Mouse (Mus musculus): Measurements from ENCODE around the gene Hydin. TPM values are rescaled to one million over a fixed set of nuclear protein-coding genes. Genes with fewer than 3 reads are reported as not detected.
"Not testable (repeated sequence)": the region's sequence is repeated elsewhere in the genome, so short reads cannot be mapped to it uniquely, and the experiment has no call there.

Hydin gene
- total and polyA plus RNA-seq, 3 experiments, result 0.05 TPM; not detected in 2

DNA sequence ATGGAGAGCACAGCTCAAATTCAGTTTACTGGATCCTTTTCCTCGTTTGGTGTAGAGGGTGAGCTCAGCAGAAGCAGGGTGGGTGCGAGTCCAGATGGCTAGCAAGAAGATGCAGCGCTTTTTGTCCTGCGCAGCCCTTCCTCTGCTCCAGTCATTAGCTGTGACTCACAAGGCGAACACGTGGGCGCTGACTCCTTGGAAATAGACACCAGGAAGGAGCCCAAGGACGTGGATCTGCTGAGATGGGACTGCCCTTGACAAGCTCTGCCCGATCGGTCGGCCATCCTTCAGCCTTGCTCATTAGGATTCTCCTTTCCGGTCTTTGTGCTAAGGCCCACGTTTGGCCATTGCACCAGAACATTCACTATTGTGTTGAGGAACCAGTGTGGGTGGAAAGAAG lies 106.1 kb downstream of the Hydin start:
- H3K9me3 ChIP-seq (replicated peaks), result peaks cover 60% of the 10 kb centered on the region
- TF ChIP-seq POLR2AphosphoS5 (IDR thresholded peaks at IDR 0.05; ENCODE audit: insufficient replicate concordance, low read depth, low read length), result no peak
- no peak for TF ChIP-seq GATA1 (IDR thresholded peaks at IDR 0.05; ENCODE audit: borderline replicate concordance, low read length)
- no peak for TF ChIP-seq TAL1 (conservative IDR thresholded peaks at IDR 0.05; ENCODE audit: low read depth, low read length)
- no peak for TF ChIP-seq CTCF (IDR thresholded peaks at IDR 0.05; ENCODE audit: low read depth, low read length)
- no peak for TF ChIP-seq GATA2 (IDR thresholded peaks at IDR 0.05; ENCODE audit: borderline replicate concordance, low read depth, low read length)
- H3K4me1 ChIP-seq (ENCODE audit: insufficient read depth, low read depth, low read length), result no peaks in the 10 kb centered on the region
- no peaks in the 10 kb centered on the region for H3K36me3 ChIP-seq (replicated peaks)
- no peak for ATAC-seq (ENCODE audit: extremely low read depth, insufficient number of reproducible peaks, low FRiP score, poor library complexity, severe bottlenecking)
- H3K4me3 ChIP-seq (ENCODE audit: low read depth, low read length), result no peak overlapping the region
- DNase-seq (ENCODE audit: low spot score), result no peak
- no peaks in the 10 kb centered on the region for H3K27me3 ChIP-seq (ENCODE audit: insufficient read depth, low read length)

DNA sequence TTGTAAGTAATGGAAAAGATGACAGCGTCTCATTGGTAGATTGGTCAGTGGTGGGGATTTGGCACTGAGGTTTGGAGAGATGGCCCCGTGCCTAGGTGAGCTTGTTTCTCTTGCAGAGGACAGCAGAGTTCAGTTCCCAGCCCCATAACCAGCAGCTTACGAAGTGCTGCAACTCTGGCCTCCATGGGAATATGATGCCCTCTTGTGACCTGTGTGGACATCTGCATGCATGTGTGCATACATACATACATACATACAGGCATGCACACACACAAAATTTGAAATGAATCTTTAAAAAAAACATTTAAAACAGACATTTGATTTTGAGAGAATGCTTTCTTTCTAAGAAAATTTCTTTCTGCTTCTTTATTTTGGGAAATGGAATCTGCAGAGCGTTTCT lies 106.9 kb downstream of the Hydin start:
- H3K9me3 ChIP-seq (replicated peaks), result peaks cover 57% of the 10 kb centered on the region
- no peak overlapping the region for H3K4me3 ChIP-seq (ENCODE audit: low read depth, low read length)
- ATAC-seq (ENCODE audit: extremely low read depth, insufficient number of reproducible peaks, low FRiP score, poor library complexity, severe bottlenecking) (no peak), DNase-seq (ENCODE audit: low spot score) (no peak)
- no peaks in the 10 kb centered on the region for H3K4me1 ChIP-seq (ENCODE audit: insufficient read depth, low read depth, low read length)
- H3K27me3 ChIP-seq (ENCODE audit: insufficient read depth, low read length), result no peaks in the 10 kb centered on the region
- no peaks in the 10 kb centered on the region for H3K36me3 ChIP-seq (replicated peaks)
- TF ChIP-seq POLR2AphosphoS5 (IDR thresholded peaks at IDR 0.05; ENCODE audit: insufficient replicate concordance, low read depth, low read length) (no peak), GATA1 (IDR thresholded peaks at IDR 0.05; ENCODE audit: borderline replicate concordance, low read length) (no peak), CTCF (IDR thresholded peaks at IDR 0.05; ENCODE audit: low read depth, low read length) (no peak), TAL1 (conservative IDR thresholded peaks at IDR 0.05; ENCODE audit: low read depth, low read length) (no peak), GATA2 (IDR thresholded peaks at IDR 0.05; ENCODE audit: borderline replicate concordance, low read depth, low read length) (no peak)

DNA sequence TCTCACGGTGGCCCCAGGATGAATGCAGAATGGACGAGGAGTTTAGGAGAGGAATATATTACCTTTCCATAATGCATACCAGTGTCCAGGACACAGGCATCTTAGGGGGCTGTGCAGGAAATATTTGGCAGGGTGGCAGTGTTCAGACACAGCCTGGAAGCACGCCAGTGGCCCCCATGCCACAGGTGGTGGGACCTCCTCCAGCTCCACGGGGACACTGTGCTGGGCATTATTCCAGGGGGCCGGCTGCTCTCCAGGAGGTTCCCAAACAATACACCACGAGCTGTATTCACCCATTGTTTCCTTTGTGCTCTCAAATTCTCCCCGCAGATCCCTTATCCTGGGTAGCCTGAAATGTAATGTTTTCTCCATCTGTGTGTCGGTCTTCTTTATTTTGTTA lies 116.0 kb downstream of the Hydin start:
- ATAC-seq (ENCODE audit: extremely low read depth, insufficient number of reproducible peaks, low FRiP score, poor library complexity, severe bottlenecking) (no peak), DNase-seq (ENCODE audit: low spot score) (no peak)
- Histone ChIP-seq H3K36me3 (replicated peaks) (no peaks in the 10 kb centered on the region), H3K27me3 (ENCODE audit: insufficient read depth, low read length) (no peaks in the 10 kb centered on the region), H3K9me3 (replicated peaks) (peaks cover 44% of the 10 kb centered on the region), H3K4me3 (ENCODE audit: low read depth, low read length) (no peak overlapping the region), H3K4me1 (ENCODE audit: insufficient read depth, low read depth, low read length) (no peaks in the 10 kb centered on the region)
- TF ChIP-seq GATA2 (IDR thresholded peaks at IDR 0.05; ENCODE audit: borderline replicate concordance, low read depth, low read length), result no peak
- TF ChIP-seq POLR2AphosphoS5 (IDR thresholded peaks at IDR 0.05; ENCODE audit: insufficient replicate concordance, low read depth, low read length), result no peak
- TF ChIP-seq CTCF (IDR thresholded peaks at IDR 0.05; ENCODE audit: low read depth, low read length), result no peak
- TF ChIP-seq GATA1 (IDR thresholded peaks at IDR 0.05; ENCODE audit: borderline replicate concordance, low read length), result no peak
- TF ChIP-seq TAL1 (conservative IDR thresholded peaks at IDR 0.05; ENCODE audit: low read depth, low read length), result no peak

DNA sequence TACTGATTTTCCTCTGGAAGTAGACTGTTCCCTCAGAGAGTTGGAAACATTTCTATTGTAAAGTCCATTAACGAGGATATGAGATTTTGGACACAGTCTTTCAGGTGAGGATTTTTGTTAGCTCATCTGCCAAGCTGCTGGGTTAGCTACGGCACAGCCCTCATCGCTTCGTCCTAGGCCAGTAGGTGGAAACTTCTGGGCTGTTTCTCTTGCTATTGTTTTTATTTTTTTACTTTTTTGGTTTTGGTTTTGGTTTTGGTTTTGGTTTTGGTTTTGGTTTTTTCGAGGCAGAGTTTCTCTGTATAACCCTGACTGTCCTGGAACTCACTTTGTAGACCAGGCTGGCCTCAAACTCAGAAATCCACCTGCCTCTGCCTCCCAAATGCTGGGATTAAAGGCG lies 117.9 kb downstream of the Hydin start:
- not testable (repeated sequence) for H3K27me3 ChIP-seq (ENCODE audit: insufficient read depth, low read length); DNase-seq (ENCODE audit: low spot score); ATAC-seq (ENCODE audit: extremely low read depth, insufficient number of reproducible peaks, low FRiP score, poor library complexity, severe bottlenecking); H3K36me3 ChIP-seq (replicated peaks); H3K4me1 ChIP-seq (ENCODE audit: insufficient read depth, low read depth, low read length); H3K4me3 ChIP-seq (ENCODE audit: low read depth, low read length)
- peaks cover 38% of the 10 kb centered on the region for H3K9me3 ChIP-seq (replicated peaks)

DNA sequence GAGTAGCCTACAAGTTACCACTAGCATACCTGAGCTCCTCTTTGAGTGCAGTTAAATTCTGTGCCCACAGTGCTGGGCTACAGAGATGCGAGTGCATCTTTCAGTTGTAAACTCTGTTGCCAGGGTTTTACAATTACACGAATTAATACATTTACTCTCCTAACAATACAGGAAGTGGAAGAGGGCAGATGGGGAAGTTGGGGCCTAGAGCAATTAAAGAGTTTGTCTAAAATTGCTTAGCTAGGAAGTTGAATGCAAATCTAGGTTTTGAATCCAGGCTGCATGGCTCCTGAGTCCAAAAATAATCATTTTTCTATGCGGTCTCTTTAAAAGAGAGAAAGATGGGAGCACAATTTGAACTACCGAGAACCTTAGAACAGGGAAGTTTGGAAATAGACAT lies 128.9 kb downstream of the Hydin start:
- H3K4me1 ChIP-seq (ENCODE audit: insufficient read depth, low read depth, low read length), result no peaks in the 10 kb centered on the region
- no peaks in the 10 kb centered on the region for H3K27me3 ChIP-seq (ENCODE audit: insufficient read depth, low read length)
- peaks cover 38% of the 10 kb centered on the region for H3K9me3 ChIP-seq (replicated peaks)
- H3K4me3 ChIP-seq (ENCODE audit: low read depth, low read length), result no peak overlapping the region
- ATAC-seq (ENCODE audit: extremely low read depth, insufficient number of reproducible peaks, low FRiP score, poor library complexity, severe bottlenecking) (no peak), DNase-seq (ENCODE audit: low spot score) (no peak)
- no peaks in the 10 kb centered on the region for H3K36me3 ChIP-seq (replicated peaks)
- TF ChIP-seq GATA2 (IDR thresholded peaks at IDR 0.05; ENCODE audit: borderline replicate concordance, low read depth, low read length) (no peak), TAL1 (conservative IDR thresholded peaks at IDR 0.05; ENCODE audit: low read depth, low read length) (no peak), POLR2AphosphoS5 (IDR thresholded peaks at IDR 0.05; ENCODE audit: insufficient replicate concordance, low read depth, low read length) (no peak), CTCF (IDR thresholded peaks at IDR 0.05; ENCODE audit: low read depth, low read length) (no peak)

DNA sequence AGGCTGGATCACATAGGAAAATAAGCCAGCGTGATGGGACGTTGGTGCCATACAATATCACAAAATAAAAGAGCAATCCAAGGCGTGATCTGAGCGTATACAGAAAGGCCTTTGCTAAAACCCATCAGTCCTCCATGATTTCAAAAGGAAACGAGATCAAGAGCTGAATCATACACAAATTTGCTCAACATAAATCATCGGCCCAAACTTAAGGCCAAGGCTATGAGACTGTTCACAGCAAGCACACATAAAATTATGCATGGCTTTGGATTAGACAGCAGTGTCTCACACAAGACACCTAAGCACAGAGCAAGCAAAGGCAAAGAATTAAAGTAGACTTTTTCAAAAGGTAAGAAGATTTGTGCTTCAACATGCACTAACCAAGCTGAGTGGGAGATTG lies 133.8 kb downstream of the Hydin start:
- Histone ChIP-seq H3K4me1 (ENCODE audit: insufficient read depth, low read depth, low read length) (no peaks in the 10 kb centered on the region), H3K4me3 (ENCODE audit: low read depth, low read length) (no peak overlapping the region), H3K36me3 (replicated peaks) (no peaks in the 10 kb centered on the region), H3K9me3 (replicated peaks) (peaks cover 37% of the 10 kb centered on the region), H3K27me3 (ENCODE audit: insufficient read depth, low read length) (no peaks in the 10 kb centered on the region)
- ATAC-seq (ENCODE audit: extremely low read depth, insufficient number of reproducible peaks, low FRiP score, poor library complexity, severe bottlenecking) (no peak), DNase-seq (ENCODE audit: low spot score) (no peak)
- TF ChIP-seq POLR2AphosphoS5 (IDR thresholded peaks at IDR 0.05; ENCODE audit: insufficient replicate concordance, low read depth, low read length) (no peak), GATA1 (IDR thresholded peaks at IDR 0.05; ENCODE audit: borderline replicate concordance, low read length) (no peak)

DNA sequence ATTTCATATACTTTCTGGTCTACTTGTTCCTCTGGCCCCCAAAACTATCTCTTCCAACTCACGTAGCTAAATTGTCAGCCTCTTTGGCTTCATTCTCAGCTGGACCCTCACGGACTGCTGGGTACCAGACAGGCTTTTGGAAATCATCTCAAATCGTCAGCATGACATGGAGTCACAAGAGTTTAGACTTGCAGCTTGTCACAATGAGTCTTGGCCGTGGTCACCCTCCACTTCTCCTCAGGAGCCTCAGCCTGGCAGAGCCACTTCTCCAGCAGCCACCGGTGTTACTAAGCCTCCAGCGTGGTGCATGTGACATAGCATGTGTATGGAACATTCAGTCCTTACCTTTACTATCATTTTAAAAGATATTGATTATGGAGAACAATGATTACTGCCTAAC lies 135.5 kb downstream of the Hydin start:
- ATAC-seq (ENCODE audit: extremely low read depth, insufficient number of reproducible peaks, low FRiP score, poor library complexity, severe bottlenecking), result no peak
- H3K36me3 ChIP-seq (replicated peaks), result no peaks in the 10 kb centered on the region

More for the DNA sequence above, 135.5 kb downstream of the Hydin start:
- TF ChIP-seq POLR2AphosphoS5 (IDR thresholded peaks at IDR 0.05; ENCODE audit: insufficient replicate concordance, low read depth, low read length) (no peak), TAL1 (conservative IDR thresholded peaks at IDR 0.05; ENCODE audit: low read depth, low read length) (no peak), GATA1 (IDR thresholded peaks at IDR 0.05; ENCODE audit: borderline replicate concordance, low read length) (no peak), CTCF (IDR thresholded peaks at IDR 0.05; ENCODE audit: low read depth, low read length) (no peak), GATA2 (IDR thresholded peaks at IDR 0.05; ENCODE audit: borderline replicate concordance, low read depth, low read length) (no peak)
- Histone ChIP-seq H3K4me1 (ENCODE audit: insufficient read depth, low read depth, low read length) (no peaks in the 10 kb centered on the region), H3K9me3 (replicated peaks) (peaks cover 39% of the 10 kb centered on the region), H3K4me3 (ENCODE audit: low read depth, low read length) (no peak overlapping the region), H3K27me3 (ENCODE audit: insufficient read depth, low read length) (no peaks in the 10 kb centered on the region)
- DNase-seq (ENCODE audit: low spot score), result no peak
